Mouse (Mus musculus): ENCODE results near the gene Cdk17.

Cdk17 gene

GRCm38 (mm10) chr10:93160807-93161510 is at the start of gene Cdk17:
TSS of gene Cdk17 (plus strand) at chr10:93160875.
- DNase-seq, result peak; percentile 61

DNA sequence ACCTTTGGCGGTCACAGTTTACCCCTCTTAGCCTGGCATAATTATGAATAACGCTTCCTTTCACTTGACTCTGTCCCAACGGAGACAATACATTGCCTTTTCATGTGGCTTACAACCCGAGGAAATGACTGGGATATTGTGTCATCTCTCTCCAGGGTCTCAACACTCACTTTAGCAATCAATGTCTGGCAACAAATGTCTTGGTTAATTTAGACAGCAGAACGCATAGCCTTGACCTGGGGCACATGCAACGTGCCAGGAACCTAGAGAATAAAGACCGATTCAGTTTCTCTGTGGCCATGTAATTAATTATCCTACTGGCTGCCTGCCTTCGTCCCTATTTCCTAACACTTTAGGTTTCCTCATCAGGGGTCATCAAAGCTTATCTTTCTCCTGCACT is 49.3 kb upstream of the Cdk17 start:
- DNase-seq, result no peak

- no peak for DNase-seq
These were observed 48.7 kb upstream of the Cdk17 start for GRCm38 (mm10) chr10:93112021-93112420.

DNA sequence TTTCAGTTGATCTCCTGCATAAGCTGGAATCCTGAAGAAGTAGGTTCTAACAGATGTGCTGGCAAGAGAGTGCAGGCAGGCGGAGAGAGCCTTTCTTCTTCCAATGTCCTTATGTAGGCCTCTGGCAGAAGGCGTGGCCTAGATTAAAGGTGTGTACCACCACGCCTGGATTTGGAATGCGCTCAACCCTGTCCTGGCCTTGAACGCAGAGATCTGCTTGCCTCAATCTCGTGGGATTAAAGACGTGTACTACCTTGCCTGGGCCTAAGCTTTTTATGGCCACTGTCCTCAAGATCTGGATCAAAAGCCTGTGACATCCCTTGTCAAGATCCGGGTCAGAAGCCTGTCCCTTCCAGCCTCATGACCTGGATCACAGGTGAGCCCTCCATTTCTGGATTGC is 46.7 kb upstream of the Cdk17 start:
- DNase-seq, result no peak

DNA sequence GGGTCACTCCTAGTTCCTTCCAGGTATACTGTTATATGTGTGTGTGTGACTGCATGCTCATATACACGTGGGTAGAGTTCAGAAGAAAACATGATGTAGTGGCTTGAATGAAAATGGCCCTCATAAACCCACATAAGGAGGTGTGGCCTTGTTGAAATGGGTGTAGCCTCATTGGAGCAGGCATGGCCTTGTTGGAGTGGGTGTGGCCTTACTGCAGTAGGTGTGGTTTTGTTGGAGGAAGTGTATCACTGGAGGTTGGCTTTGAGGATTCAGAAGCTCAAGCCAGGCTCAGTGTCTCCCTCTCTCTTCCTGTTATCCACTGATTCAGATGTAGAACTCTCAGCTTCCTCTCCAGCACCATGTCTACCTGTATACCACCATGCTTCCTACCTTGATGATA is 45.9 kb upstream of the Cdk17 start:
- DNase-seq, result no peak

GRCm38 (mm10) chr10:93115743-93116142 is 44.9 kb upstream of the Cdk17 start:
- no peak for DNase-seq

DNA sequence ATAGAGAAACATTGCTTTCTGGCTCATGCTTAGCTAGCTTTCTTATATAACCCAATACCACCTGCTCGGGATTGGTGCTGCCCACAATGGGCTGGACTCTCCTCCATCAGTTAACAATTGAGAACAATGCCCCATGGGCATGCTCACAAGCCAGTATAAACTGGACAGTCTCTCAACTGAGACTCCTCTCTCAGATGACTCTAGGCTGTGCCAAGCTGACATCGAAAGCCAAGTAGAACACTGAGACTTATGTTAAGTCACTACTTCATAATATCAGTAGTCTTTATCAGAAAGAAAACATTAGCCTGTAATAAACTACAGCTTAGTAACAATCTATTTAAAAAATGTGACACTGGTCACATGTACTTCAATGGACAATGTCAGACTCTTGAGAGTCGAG is 44.0 kb upstream of the Cdk17 start:
- DNase-seq, result no peak

DNA sequence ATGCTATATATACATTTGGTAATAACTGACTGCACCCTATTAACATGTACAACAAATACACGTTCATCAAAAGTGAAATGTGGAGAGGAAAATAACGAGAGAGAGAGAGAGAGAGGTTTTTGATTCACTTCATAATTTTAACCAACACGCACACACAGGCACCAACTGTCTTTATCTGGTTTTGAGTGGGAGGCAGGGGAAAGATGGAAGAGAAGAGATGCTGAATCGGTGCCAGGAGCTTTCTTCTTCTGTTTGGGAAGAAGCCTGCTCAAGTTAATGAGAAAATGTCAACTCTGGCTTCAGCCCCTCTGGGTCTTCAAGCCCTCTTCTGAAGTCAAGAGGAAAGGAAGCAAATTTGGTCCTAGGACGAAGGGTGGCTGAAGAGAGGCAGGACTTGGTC is 40.9 kb upstream of the Cdk17 start:
- DNase-seq, result peak; percentile 79

DNA sequence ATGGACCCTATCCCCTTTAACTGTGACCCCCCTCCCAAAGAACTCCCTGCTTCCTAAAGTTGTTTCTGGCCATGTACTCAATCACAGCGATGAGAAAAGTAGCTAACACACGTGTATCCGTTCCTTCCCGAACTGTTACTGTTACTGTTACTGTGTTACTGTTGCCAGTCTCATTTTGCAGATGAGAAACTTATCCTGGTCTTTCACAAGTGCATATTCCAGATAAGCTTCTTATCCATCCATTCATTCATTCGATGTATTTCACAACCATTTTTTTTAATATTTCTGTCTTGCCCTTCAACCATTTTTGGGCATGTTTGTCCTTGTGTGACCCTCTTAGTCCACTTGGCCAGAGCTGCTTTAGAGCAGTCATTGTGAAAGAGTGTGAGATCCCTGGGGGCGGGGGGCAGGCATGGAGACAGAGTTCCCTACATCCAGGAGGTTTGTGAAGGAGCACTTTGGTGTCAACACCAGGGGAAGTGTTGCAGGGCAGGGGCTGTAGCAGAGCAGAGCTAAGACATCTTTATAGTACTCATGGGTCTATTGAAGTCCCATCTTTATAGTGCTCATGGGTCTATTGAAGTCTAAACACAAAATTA is 39.3 kb upstream of the Cdk17 start:
- DNase-seq, result no peak

DNA sequence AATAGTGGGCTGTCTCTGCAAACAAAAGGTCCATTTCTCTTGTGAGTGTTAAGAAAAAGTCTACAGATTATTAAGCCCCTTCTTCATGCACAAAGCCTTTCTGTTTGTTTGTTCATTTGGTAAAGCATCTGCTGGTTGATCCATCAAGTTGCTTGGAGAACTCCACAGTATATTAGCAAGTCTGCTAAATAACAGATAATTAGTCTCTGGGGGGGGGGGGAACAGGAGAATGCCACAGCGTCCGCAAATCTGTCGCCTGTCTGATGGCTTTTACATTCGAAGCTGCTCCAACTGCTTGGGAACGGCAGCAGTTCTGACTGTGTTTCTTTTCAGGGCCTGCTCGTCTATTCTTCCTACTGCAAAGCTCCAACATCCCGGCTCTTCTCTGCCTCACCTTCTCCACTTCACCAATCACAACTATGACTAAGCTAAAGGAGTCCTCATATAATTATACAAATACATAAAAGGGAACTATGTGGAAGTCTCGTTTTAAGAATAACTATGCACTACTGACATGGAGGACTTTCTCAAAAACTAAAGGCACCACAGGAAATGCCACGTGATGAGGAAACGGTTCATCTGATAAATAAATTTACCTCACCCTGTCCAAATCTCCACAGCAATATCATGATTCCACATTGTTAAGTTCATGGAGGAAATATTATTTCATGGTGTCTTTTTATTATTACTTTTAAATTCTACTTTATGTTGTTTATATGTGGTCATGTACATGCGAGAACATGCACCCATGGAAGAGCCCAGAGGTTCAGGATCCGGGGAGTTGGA is 38.1 kb upstream of the Cdk17 start:
- DNase-seq, result no peak

GRCm38 (mm10) chr10:93123310-93123709 is 37.4 kb upstream of the Cdk17 start:
- DNase-seq, result peak; percentile 29

GRCm38 (mm10) chr10:93123957-93124613 is 36.6 kb upstream of the Cdk17 start:
- peak; percentile 40 for DNase-seq

GRCm38 (mm10) chr10:93126025-93126424 is 34.6 kb upstream of the Cdk17 start:
- DNase-seq, result no peak

- no peak for DNase-seq
These were observed 32.1 kb upstream of the Cdk17 start for GRCm38 (mm10) chr10:93128566-93128965.

DNA sequence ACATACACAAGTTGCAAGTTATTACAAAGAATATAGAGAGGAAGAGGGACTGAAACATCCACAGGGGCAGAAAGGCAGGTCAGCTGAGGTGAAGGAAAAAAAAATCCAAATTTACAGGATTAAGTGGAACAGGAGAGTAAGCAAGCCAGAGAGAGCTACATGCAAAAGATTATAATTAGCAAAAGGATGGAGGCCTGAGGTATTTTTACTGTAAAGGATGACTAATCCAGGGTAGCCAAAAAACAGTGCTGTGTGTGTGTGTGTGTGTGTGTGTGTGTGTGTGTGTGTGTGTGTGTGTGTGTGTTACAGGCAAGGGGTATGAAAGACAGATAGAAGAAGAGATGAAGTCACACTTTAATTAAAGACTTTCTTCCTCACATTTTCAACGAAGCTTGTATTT is 31.3 kb upstream of the Cdk17 start:
- DNase-seq, result peak; percentile 35

- no peak for DNase-seq
These were observed 30.7 kb upstream of the Cdk17 start for GRCm38 (mm10) chr10:93129904-93130455.

DNA sequence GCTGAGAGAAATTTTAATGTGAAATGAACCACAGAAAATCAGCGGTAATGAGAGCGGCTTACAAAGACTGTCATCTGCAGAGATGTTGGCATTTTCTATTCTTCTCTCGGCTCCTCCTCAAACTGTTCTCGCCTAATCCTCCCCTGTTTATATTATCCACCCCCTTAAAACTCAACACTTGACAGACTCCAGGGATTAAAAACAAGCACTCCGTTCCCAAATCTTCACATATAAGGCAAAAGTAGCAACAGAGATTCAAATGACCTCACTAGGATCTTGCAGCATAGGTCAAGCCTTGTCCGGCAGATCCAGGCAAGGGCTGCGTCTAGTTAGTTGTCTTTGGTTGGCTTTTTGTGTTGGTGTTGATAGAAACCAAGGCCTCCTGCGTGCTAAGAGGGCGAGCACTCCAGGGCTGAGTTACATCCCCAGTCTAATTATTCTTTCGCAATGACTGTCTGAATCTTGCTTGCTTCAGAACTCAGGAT is 30.2 kb upstream of the Cdk17 start:
- no peak for DNase-seq

GRCm38 (mm10) chr10:93131865-93132566 is 28.7 kb upstream of the Cdk17 start:
- DNase-seq, result no peak

- no peak for DNase-seq
These were observed 21.9 kb upstream of the Cdk17 start for GRCm38 (mm10) chr10:93138730-93139129.

- no peak for DNase-seq
These were observed 19.9 kb upstream of the Cdk17 start for GRCm38 (mm10) chr10:93140778-93141177.

DNA sequence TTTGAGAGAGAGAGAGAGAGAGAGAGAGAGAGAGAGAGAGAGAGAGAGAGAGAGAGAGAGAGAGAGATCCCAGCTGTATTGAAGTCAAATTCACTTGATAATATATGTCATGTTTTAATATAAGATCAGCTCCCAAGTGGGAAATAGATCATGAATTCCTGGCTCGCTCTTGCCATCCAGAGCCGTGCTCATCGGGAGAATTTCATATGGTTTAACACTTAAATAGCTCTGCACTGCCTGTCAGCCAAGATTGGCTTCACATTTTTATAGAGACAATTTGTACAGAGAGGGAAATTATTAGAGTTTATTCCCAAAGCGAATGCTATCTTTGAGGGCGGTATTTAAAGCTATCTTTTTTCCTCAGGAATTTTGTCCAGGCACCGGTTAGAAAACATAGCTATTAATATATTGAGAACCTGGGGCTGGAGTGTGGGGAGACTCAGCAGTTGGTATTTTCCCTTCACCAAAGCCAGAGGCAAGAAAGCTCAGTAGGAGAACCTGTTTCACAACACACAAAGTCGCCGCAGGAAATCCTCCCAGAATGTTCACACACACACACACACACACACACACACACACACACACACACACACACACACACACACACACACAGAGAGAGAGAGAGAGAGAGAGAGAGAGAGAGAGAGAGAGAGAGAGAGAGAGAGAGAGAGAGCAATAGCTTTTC is 17.9 kb upstream of the Cdk17 start:
- no peak for DNase-seq

All from right cerebral cortex, adult 18-20 months (tissue).